Mouse (Mus musculus) lung, embryonic 15.5 days (tissue): Measurements from ENCODE around the gene Slc6a13. TPM values are rescaled to one million over a fixed set of nuclear protein-coding genes. Genes with fewer than 3 reads are reported as not detected.
"Not testable (repeated sequence)": the region's sequence is repeated elsewhere in the genome, so short reads cannot be mapped to it uniquely, and the experiment has no call there.

Experiments
- ATAC-seq: fragments of 200-750 bp; cut with Nextera tagmentation; 2 replicates; pipeline ENCODE4 v1.8.0; 2017; ENCODE audit warnings: moderate number of reproducible peaks, borderline replicate concordance; ENCODE audit not compliant: low FRiP score, low TSS enrichment; ENCODE audit errors: extremely low read depth
- H3K27ac ChIP-seq: fragments of 300-500 bp; sonication (generic); 2 replicates; pipeline ENCODE4 v1.5.1; 2015; ENCODE audit warnings: moderate library complexity, mild to moderate bottlenecking, inconsistent platforms
- H3K27me3 ChIP-seq: fragments of 300-500 bp; sonication (generic); 2 replicates; pipeline ENCODE4 v1.6.1; 2015; ENCODE audit warnings: inconsistent platforms
- H3K36me3 ChIP-seq: fragments of 300-500 bp; sonication (generic); 2 replicates; pipeline ENCODE4 v1.6.1; 2015; ENCODE audit warnings: inconsistent platforms
- H3K4me1 ChIP-seq: fragments of 300-500 bp; sonication (generic); 2 replicates; pipeline ENCODE4 v1.6.1; 2015; ENCODE audit warnings: inconsistent platforms
- H3K4me2 ChIP-seq: fragments of 300-500 bp; sonication (generic); 2 replicates; pipeline ENCODE4 v1.6.1; 2015; ENCODE audit warnings: inconsistent platforms, mild to moderate bottlenecking, moderate library complexity
- H3K4me3 ChIP-seq: fragments of 300-500 bp; sonication (generic); 2 replicates; pipeline ENCODE4 v1.5.1; 2015; ENCODE audit warnings: mild to moderate bottlenecking, inconsistent platforms
- H3K9ac ChIP-seq: fragments of 300-500 bp; sonication (generic); 2 replicates; pipeline ENCODE4 v1.6.1; 2015; ENCODE audit warnings: inconsistent platforms
- H3K9me3 ChIP-seq: fragments of 300-500 bp; sonication (generic); 2 replicates; pipeline ENCODE4 v1.6.1; 2016; ENCODE audit warnings: inconsistent platforms
- WGBS: fragments of 180-500 bp; shearing (Covaris S2); methylation state at CpG from one replicate; pipeline ENCODE4 v1.1.7; 2015; 5-methylcytosine and 5-hydroxymethylcytosine counted together
- polyA plus RNA-seq: library from polyadenylated mRNA; unstranded; fragments of >200 nt; fragmentation: Nextera tagmentation; extraction: Ambion mirVana; gene quantifications from 2 replicates; pipeline ENCODE4 v1.2.1, GENCODE M21; 2015

Slc6a13 gene
- polyA plus RNA-seq, 1 experiment from 2014 or later, result 0.67 TPM

DNA sequence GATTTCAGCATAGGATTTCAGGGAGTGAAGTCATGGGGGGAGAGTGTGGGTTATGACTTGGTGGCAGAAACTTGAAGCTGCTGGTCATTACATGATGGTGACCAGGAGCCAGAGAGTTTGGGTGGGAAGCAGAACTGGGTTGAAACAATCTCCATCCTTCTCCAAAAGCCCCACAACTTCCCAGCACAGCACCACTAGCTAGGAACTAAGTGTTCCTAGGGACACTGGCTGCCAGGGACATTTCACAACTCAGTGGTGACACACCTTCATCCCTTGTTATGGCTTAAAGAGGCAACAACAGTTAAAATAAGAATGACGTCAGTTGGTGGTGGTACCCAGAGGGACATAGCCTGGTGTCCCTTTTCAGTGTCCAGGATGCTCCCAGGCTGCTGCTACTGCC lies 56.0 kb downstream of the Slc6a13 start:
- H3K4me3 ChIP-seq, result no peak overlapping the region
- H3K9me3 ChIP-seq, result no peaks in the 10 kb centered on the region
- H3K27me3 ChIP-seq, result no peaks in the 10 kb centered on the region
- ATAC-seq, result no peak
- H3K9ac ChIP-seq, result no peak overlapping the region
- no peak overlapping the region for H3K27ac ChIP-seq
- H3K36me3 ChIP-seq, result no peaks in the 10 kb centered on the region
- 75% methylated on average over 1 of the region's 1 CpGs for WGBS
- H3K4me1 ChIP-seq, result no peaks in the 10 kb centered on the region
- H3K4me2 ChIP-seq, result no peak overlapping the region

DNA sequence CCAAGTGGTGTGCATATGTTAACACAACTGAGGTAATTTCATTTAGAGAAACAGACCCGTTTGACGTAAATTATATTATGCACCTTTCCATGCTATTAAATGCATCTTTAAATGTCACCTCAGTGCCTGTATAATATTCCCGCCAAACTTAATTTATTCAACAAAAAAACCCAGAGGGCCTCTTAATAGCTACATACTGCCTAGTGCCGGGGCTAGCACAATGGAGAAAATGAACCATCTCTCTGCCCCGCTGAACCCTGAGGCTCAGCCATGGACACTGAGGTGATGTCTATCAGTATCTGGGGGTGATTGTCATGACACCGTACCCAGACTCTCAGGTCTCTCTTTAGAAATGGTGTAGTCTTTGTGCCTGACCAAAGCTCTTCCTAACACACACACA lies 57.2 kb downstream of the Slc6a13 start:
- Histone ChIP-seq H3K9me3 (no peaks in the 10 kb centered on the region), H3K4me2 (no peak overlapping the region), H3K4me3 (no peak overlapping the region), H3K27me3 (no peaks in the 10 kb centered on the region), H3K4me1 (no peaks in the 10 kb centered on the region), H3K9ac (no peak overlapping the region), H3K36me3 (no peaks in the 10 kb centered on the region), H3K27ac (no peak overlapping the region)
- ATAC-seq, result no peak
- WGBS, result 93% methylated on average over 6 of the region's 6 CpGs

DNA sequence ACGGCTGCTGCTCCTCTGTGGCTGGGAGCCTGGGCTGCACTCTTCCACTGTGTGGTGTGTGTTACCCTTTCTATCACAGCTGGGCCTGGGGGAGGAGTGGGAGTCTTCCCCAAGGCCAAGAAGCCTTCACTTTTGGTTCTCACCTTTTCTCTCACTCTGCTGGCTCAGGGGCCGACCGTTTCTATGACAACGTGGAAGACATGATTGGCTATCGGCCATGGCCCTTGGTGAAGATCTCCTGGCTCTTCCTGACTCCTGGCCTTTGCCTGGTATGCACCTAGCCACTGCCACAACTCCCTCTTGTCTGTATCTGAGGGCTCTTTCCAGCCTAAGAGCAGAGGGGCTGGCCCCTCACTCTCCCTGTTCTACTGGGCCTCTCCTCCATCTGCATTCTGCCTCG lies 63.0 kb downstream of the Slc6a13 start:
- Histone ChIP-seq H3K27ac (no peak overlapping the region), H3K9me3 (no peaks in the 10 kb centered on the region), H3K4me2 (no peak overlapping the region), H3K36me3 (no peaks in the 10 kb centered on the region), H3K9ac (no peak overlapping the region), H3K27me3 (no peaks in the 10 kb centered on the region), H3K4me1 (no peaks in the 10 kb centered on the region), H3K4me3 (no peak overlapping the region)
- ATAC-seq, result no peak
- WGBS, result 63% methylated on average over 6 of the region's 6 CpGs

DNA sequence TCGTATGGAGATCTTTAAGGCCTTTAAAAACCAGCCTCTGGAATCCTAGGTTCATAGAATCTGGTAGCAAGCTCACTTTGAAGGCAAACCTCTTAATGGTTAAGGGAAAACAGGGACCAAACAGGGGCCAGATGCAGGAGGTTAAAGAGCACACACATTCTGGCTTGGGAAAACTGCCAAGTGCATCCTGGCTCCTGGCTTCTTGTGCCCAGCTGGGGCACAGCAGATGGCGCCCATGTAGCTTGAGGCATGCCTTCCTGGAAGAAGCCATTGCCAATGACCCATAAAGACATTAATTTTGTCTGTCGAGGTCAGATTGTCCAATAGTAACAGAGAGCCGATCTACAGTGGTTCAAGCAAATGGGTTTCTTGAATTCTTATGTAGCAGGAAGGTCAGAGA lies 63.9 kb downstream of the Slc6a13 start:
- H3K27me3 ChIP-seq, result no peaks in the 10 kb centered on the region
- H3K4me3 ChIP-seq, result no peak overlapping the region
- WGBS, result 70% methylated on average over 4 of the region's 4 CpGs
- no peak overlapping the region for H3K4me2 ChIP-seq
- no peaks in the 10 kb centered on the region for H3K9me3 ChIP-seq
- no peaks in the 10 kb centered on the region for H3K36me3 ChIP-seq
- no peak overlapping the region for H3K27ac ChIP-seq
- H3K4me1 ChIP-seq, result no peaks in the 10 kb centered on the region
- no peak for ATAC-seq
- no peak overlapping the region for H3K9ac ChIP-seq

DNA sequence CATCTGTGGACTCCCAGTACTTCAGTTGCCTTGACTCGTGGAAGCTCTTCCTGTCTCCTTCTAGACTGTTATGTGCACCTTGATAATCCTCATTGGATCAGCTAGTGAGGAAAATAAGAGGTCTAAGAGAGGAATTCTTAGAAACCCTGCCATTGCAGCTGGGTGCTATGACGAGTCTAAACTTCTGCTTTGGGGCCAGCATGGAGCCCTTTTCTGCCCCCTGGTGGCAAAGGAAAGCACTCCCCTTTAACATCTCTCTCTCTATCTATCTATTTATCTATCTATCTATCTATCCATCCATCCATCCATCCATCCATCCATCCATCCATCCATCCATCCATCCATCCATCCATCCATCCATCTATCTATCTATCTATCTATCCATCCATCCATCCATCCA lies 66.5 kb downstream of the Slc6a13 start:
- H3K4me1 ChIP-seq, H3K27me3 ChIP-seq, H3K9me3 ChIP-seq, H3K4me3 ChIP-seq, H3K27ac ChIP-seq, H3K9ac ChIP-seq, H3K4me2 ChIP-seq, ATAC-seq, H3K36me3 ChIP-seq: not testable (repeated sequence)
- 6% methylated on average over 2 of the region's 2 CpGs for WGBS

DNA sequence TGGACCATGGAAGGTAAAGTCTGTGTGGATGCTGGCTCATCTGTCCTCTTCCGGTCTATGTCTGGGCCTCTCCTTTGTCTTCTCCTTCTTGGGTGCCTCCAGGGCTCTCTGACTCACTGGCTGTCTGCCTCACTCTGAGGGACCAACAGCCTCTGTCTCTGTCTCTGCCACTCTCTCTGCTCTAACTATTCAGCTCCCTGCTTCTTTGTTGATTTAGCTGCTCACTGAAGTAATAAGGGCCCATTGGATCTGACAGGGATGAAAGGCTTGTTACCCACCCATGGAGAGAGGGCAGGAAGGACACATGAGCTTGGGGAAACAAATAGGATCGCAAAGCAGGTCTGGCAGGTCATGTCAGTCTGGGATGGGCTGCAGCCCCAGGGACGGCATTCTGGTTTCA lies 67.1 kb downstream of the Slc6a13 start:
- Histone ChIP-seq H3K9me3 (no peaks in the 10 kb centered on the region), H3K27me3 (no peaks in the 10 kb centered on the region), H3K4me1 (no peaks in the 10 kb centered on the region), H3K27ac (no peak overlapping the region), H3K4me3 (no peak overlapping the region), H3K4me2 (no peak overlapping the region), H3K9ac (no peak overlapping the region), H3K36me3 (no peaks in the 10 kb centered on the region)
- no peak for ATAC-seq
- 37% methylated on average over 3 of the region's 3 CpGs for WGBS

DNA sequence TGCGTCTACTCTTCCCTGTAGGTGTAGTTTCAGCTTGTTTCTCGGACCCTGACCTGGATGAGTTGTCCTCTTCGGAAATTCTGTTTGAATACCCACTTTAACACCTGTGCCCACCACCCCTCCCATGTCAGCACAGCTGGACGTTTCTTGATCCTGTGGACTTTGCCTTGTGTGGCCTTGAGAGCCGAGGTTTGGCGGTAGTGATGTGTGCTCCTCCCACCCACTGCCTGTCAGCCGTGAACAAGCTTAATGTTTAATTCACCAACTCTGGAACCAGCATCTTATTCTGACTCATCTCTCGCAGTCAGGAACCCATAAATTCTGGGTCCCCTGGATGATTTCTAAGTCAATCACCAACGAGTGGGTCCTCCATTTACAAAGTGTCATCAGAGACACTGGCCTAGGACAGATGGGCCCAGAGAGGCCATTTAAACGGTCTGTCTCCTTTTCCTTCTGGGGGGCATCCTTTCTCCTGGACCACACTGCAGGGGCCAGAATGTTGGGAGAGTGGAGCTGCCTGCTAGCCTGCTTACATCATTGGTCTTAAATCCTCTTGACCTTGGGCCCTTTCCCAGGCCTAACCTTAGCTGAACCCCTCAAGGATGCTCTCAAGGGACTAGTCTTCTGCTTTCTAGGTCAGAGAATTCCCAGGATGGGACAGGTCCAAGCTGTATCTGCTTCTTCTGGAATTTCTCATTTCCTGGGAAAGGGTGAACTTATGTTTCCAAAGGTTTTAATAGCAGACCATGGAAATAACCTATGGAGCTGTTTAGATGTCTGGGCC lies 71.4 kb downstream of the Slc6a13 start:
- H3K9me3 ChIP-seq, result no peaks in the 10 kb centered on the region
- no peak overlapping the region for H3K4me2 ChIP-seq
- ATAC-seq, result no peak
- no peaks in the 10 kb centered on the region for H3K4me1 ChIP-seq
- 58% methylated on average over 10 of the region's 10 CpGs for WGBS
- H3K27me3 ChIP-seq, result no peaks in the 10 kb centered on the region
- no peak overlapping the region for H3K4me3 ChIP-seq
- no peaks in the 10 kb centered on the region for H3K36me3 ChIP-seq
- H3K9ac ChIP-seq, result no peak overlapping the region
- no peak overlapping the region for H3K27ac ChIP-seq

DNA sequence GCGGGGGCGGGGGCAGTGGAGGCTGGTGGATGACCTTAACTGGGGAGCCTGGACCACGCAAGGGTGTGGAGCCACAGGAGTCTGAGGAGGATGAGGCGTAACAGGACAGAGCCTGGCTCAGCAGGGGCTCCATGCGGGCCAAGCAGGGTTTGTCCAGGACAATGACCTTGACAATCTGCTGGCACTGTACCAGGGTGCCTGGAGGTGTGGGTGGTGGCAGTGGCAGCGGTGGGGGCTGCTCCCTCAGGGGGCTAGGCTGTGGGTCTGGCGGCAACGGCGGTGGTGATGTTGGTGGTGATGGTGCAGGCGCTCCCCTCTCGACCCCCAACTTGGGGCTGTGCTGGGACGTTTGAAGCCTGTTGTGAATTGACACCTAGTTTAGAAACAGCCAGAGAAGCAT lies 76.1 kb downstream of the Slc6a13 start:
- no peak for ATAC-seq
- H3K4me2 ChIP-seq, result no peak overlapping the region
- H3K27ac ChIP-seq, result no peak overlapping the region
- H3K4me3 ChIP-seq, result no peak overlapping the region
- H3K36me3 ChIP-seq, result no peaks in the 10 kb centered on the region
- no peak overlapping the region for H3K9ac ChIP-seq
- H3K27me3 ChIP-seq, result no peaks in the 10 kb centered on the region; the same call in 1 of the 2 replicates
- WGBS, result 59% methylated on average over 12 of the region's 12 CpGs
- H3K9me3 ChIP-seq, result no peaks in the 10 kb centered on the region
- H3K4me1 ChIP-seq, result peaks cover 1% of the 10 kb centered on the region; the same call in 1 of the 2 replicates

DNA sequence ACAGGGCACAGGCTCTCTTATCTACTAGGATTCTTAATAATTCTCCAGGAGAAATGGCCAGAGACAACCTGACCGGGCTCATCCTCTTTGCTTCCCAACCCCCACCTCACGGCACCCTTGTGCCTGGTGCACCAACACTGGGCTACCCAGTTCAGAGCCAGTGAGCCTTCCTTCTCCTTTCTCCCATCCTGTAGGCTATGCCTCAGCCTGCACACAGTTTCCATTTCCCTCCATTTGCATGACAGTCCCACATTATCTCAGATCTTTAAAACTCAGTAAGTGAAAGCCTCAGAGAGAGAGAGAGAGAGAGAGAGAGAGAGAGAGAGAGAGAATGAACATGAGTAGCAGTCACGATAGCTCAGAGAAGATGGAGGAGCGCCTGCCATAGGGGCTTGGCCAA lies 78.2 kb downstream of the Slc6a13 start:
- Histone ChIP-seq H3K4me3 (no peak overlapping the region), H3K27ac (no peak overlapping the region)

DNA sequence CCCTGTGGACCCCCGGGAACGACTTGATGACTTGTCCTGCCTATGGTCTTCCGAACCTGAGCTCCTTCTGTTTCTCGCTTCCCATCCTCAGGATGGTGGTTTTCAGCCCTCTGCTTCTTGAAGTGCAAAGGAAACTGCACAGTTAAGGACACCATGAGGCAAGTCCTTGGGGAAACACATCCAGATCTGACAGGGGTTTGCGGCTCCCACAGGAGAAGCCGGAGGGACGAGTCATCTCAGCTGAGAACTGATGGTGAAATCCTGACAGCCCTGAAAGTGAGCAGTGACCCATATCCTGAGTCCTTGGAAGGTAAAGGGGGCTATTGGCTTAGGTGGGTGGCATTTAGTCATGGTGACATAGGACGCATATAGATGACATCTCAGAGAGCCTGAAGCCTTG lies 80.5 kb downstream of the Slc6a13 start:
- no peak overlapping the region for H3K27ac ChIP-seq
- WGBS, result 73% methylated on average over 8 of the region's 8 CpGs
- no peak overlapping the region for H3K9ac ChIP-seq
- H3K27me3 ChIP-seq, result no peaks in the 10 kb centered on the region; the same call in 1 of the 2 replicates
- peaks cover 6% of the 10 kb centered on the region; the same call in 1 of the 2 replicates for H3K4me1 ChIP-seq
- no peak overlapping the region for H3K4me3 ChIP-seq
- H3K9me3 ChIP-seq, result no peaks in the 10 kb centered on the region
- H3K4me2 ChIP-seq, result no peak overlapping the region
- no peaks in the 10 kb centered on the region for H3K36me3 ChIP-seq
- ATAC-seq, result no peak

More for the DNA sequence above, 78.2 kb downstream of the Slc6a13 start:
- no peak for ATAC-seq
- H3K27me3 ChIP-seq, result no peaks in the 10 kb centered on the region; the same call in 1 of the 2 replicates
- H3K9ac ChIP-seq, result no peak overlapping the region
- 52% methylated on average over 4 of the region's 4 CpGs for WGBS
- H3K9me3 ChIP-seq, result no peaks in the 10 kb centered on the region
- no peak overlapping the region for H3K4me2 ChIP-seq
- peaks cover 6% of the 10 kb centered on the region; the same call in 1 of the 2 replicates for H3K4me1 ChIP-seq
- H3K36me3 ChIP-seq, result no peaks in the 10 kb centered on the region

DNA sequence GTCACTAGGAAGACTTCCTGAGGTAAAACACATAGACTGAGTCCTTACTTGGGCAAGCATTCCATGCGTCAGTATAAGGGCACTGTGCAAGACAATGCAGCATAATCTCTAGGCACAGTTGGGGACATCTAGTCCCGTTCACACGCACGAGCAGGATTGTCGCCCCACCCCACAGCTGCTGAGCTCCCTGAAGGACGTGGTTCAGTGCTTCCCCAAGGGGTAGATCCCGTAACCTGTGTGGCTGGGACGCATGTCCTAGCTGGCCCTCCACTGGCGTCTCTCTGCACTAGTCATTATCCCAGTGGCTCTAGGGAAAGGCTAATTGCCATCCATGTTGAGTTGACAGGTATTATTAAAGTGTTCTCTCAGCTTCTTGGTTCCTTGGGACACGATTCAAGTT lies 82.0 kb downstream of the Slc6a13 start:
- H3K4me2 ChIP-seq, result no peak overlapping the region
- no peaks in the 10 kb centered on the region for H3K9me3 ChIP-seq
- H3K27me3 ChIP-seq, result no peaks in the 10 kb centered on the region; the same call in 1 of the 2 replicates
- no peak for ATAC-seq
- 53% methylated on average over 10 of the region's 10 CpGs for WGBS
- H3K4me1 ChIP-seq, result peaks cover 6% of the 10 kb centered on the region; the same call in 1 of the 2 replicates
- H3K27ac ChIP-seq, result no peak overlapping the region
- H3K4me3 ChIP-seq, result no peak overlapping the region
- H3K9ac ChIP-seq, result no peak overlapping the region
- H3K36me3 ChIP-seq, result no peaks in the 10 kb centered on the region

DNA sequence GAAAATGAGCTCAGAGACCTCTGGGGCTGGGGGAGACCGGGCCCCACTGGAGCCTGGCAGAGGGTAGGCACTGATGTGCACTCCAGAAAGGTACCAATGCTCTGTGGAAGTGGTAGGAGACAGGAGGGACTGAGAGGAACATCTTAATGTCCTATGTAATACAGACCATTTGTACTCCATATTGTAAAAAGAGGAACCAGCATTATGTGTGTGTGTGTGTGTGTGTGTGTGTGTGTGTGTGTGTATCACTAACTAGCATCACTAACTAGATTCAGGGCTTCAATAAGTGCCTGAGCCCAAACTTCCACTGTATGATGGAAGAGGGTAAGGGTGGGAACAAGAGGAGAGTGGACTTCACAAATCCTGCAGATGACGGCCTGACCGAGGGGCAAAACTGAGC lies 85.4 kb downstream of the Slc6a13 start:
- H3K9ac ChIP-seq, result no peak overlapping the region
- no peak for ATAC-seq
- WGBS, result 76% methylated on average over 3 of the region's 3 CpGs
- H3K36me3 ChIP-seq, result no peaks in the 10 kb centered on the region
- H3K27ac ChIP-seq, result no peak overlapping the region
- H3K4me1 ChIP-seq, result peaks cover 6% of the 10 kb centered on the region; the same call in 1 of the 2 replicates
- H3K9me3 ChIP-seq, result no peaks in the 10 kb centered on the region
- H3K4me2 ChIP-seq, result no peak overlapping the region
- no peak overlapping the region for H3K4me3 ChIP-seq
- no peaks in the 10 kb centered on the region for H3K27me3 ChIP-seq
